Mouse (Mus musculus) ES-Bruce4 (cell line): Measurements from ENCODE around the gene Ankrd28. TPM values are rescaled to one million over a fixed set of nuclear protein-coding genes. Genes with fewer than 3 reads are reported as not detected.
A peak's percentile ranks its signal among the peaks of the same experiment; 100 is the strongest.
"Not testable (repeated sequence)": the region's sequence is repeated elsewhere in the genome, so short reads cannot be mapped to it uniquely, and the experiment has no call there.

Experiments used
- H3K27ac ChIP-seq: 2 replicates; pipeline ENCODE4 v1.5.1; 2012; ENCODE audit warnings: low read length, inconsistent platforms; ENCODE audit not compliant: insufficient read depth
- H3K27me3 ChIP-seq: 2 replicates; pipeline ENCODE4 v1.6.1; 2012; ENCODE audit warnings: mild to moderate bottlenecking, low read length, inconsistent platforms; ENCODE audit not compliant: control insufficient read depth, poor library complexity, insufficient read depth, severe bottlenecking
- H3K36me3 ChIP-seq: 2 replicates; pipeline ENCODE4 v1.6.1; 2012; ENCODE audit warnings: inconsistent platforms, mild to moderate bottlenecking, low read length, moderate library complexity; ENCODE audit not compliant: control insufficient read depth, poor library complexity, insufficient read depth, severe bottlenecking
- H3K4me1 ChIP-seq: one replicate; pipeline ENCODE4 v1.8.1; 2011; ENCODE audit warnings: low read length; ENCODE audit not compliant: control insufficient read depth, insufficient read depth
- H3K4me3 ChIP-seq: 2 replicates; pipeline ENCODE4 v1.5.1; 2011; ENCODE audit warnings: low read depth, mild to moderate bottlenecking, low read length
- H3K9ac ChIP-seq: 2 replicates; pipeline ENCODE4 v1.6.1; 2012; ENCODE audit warnings: low read depth, mild to moderate bottlenecking, inconsistent platforms; ENCODE audit not compliant: poor library complexity, severe bottlenecking
- H3K9me3 ChIP-seq: replicated peaks from 2 replicates; pipeline ENCODE4 v1.6.1; 2012; ENCODE audit warnings: mild to moderate bottlenecking, low read length, inconsistent platforms; ENCODE audit not compliant: control insufficient read depth, poor library complexity, insufficient read depth, severe bottlenecking
- CTCF ChIP-seq: IDR thresholded peaks from one replicate; pipeline ENCODE4 v1.8.1; 2011; ENCODE audit warnings: low read depth, low read length
- EP300 ChIP-seq: IDR thresholded peaks from 2 replicates; pipeline ENCODE4 v1.6.1; 2011; ENCODE audit warnings: low read depth, low read length; ENCODE audit not compliant: insufficient read depth
- POLR2A ChIP-seq: IDR thresholded peaks from one replicate; pipeline ENCODE4 v1.8.1; 2011; ENCODE audit warnings: low read length; ENCODE audit not compliant: insufficient read depth
- polyA plus RNA-seq: library from polyadenylated mRNA; stranded (reverse); fragments of >200 nt; gene quantifications from 2 replicates; pipeline ENCODE4 v1.2.4, GENCODE M21; 2011; ENCODE audit warnings: low read depth; ENCODE audit not compliant: missing spikeins, insufficient read depth, insufficient read length

Gene Ankrd28
- 83.6 and 104 TPM in 2 replicates for polyA plus RNA-seq

DNA sequence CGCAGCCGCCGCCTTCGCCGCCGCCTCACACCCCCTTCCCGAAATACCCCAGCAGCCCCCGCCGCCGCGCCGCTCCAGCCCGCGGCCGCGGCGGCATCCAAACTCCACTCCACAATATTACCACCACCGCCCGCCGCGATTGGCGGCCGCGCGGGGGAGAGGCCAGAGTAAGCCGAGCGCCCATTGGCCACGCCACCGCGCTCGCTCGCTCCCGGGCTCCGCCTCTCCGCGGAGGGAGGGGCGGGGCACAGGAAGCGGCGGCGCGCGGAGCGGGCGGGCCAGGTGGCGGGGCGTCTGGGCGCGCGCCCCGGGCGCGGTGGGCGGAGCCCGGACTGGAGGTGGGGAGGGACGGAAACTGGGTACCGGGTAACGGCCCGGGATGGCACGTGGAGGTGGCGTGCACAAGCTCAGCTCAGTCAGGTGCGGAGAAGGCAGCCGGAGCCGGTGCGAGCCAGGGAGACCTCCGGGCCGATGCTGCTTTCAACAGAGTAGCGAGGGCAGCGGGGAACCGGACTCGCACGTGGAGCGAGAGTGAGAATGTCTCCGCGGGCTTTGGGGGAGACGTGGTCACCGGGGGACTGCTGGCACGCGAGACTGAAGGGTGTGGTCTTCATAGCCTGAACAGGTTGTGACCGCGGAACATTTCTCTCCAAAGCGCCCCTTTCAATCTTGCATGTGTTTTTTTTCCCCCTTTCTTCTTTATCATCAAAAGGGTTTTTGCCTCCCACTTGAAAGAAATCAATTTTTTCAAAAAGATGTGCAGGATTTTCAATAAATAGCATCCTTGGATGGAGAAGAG, at the start of gene Ankrd28:
Gene Ankrd28 (minus strand): TSS at position 81 of the 799 bp plus-strand sequence.
- peak within 1 kb of the TSS; percentile 90 for H3K9ac ChIP-seq
- H3K4me1 ChIP-seq = peaks cover 4% of the 10 kb centered on the region
- H3K4me3 ChIP-seq = peak within 1 kb of the TSS; percentile 96
- peak within 1 kb of the TSS; percentile 78 for H3K27ac ChIP-seq
- no peaks in the 10 kb centered on the region for H3K27me3 ChIP-seq
- H3K9me3 ChIP-seq = no peaks in the 10 kb centered on the region
- TF ChIP-seq POLR2A (peak; percentile 39), EP300 (0 out of 2 replicates have a peak, but pooled peaks have one; percentile 25), CTCF (no peak)
- no peaks in the 10 kb centered on the region for H3K36me3 ChIP-seq

DNA sequence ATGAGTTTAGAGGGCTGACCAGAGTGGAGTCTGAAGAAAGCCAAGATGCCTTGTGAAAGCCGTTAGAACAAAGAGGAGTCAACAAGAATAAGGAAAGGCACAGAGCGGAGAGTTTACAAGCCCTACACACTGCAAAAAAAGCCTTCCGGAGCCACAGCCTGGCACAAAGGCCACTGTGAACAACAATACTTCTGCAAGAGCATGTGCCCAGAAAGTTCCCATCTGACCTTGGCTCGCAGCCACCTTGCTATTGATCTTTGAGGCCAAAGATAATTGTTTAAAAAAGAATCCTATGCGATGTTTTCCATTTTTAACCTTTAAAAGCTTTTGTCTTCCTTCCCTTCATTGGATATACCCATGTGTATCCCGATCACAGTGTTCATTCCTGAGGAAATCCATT, 49.0 kb upstream of the Ankrd28 start:
- Histone ChIP-seq H3K27ac (no peak overlapping the region), H3K4me1 (no peaks in the 10 kb centered on the region), H3K4me3 (no peak overlapping the region), H3K36me3 (no peaks in the 10 kb centered on the region), H3K9me3 (peaks cover 6% of the 10 kb centered on the region; the same call in 1 of the 2 replicates), H3K9ac (no peak overlapping the region), H3K27me3 (no peaks in the 10 kb centered on the region; the same call in 1 of the 2 replicates)
- TF ChIP-seq CTCF (no peak), EP300 (no peak), POLR2A (no peak)

DNA sequence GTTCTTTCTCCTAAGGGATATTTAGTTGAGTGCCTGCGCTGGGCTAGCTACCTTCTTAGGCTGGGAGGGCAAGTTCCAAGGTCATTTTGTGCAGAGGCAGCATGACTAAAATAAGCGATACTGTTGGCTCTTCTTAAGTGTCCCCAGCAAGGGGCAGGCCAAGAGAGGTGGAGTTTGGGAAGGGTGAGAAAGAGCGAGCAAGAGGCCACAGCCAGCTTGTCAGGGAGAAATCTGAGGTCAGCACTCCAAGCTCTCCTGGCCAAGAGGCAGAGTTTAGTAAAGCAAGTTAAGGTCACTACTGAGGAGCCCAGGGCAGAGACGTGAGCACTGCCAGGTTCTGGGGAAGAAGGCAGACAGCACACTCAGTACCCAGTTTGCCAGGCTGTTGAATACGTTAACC, 41.7 kb upstream of the Ankrd28 start:
- Histone ChIP-seq H3K9me3 (peaks cover 2% of the 10 kb centered on the region; the same call in 1 of the 2 replicates), H3K36me3 (no peaks in the 10 kb centered on the region), H3K4me3 (no peak overlapping the region), H3K27me3 (no peaks in the 10 kb centered on the region), H3K9ac (no peak overlapping the region), H3K4me1 (no peaks in the 10 kb centered on the region), H3K27ac (no peak overlapping the region)
- TF ChIP-seq CTCF = no peak
- TF ChIP-seq POLR2A = no peak
- TF ChIP-seq EP300 = no peak

DNA sequence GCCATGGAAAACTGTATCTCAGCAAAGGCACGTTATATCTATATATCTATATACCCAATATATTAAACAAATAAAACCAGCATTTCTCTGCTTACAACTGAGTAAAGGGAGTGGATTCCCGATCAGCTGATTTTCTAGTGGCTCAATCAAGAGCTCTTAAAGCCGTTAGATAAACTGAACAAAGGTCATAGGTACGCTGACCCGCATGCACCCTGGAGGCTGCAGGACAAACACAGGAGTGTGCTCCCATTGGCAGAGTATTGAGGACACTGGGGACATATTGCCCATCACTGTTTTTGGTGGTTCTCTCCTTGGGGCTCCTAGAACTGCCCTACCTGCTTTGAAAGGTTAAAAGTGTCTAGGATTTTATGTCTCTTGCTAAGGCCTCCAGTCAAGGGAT, 40.0 kb upstream of the Ankrd28 start:
- H3K9me3 ChIP-seq = peaks cover 13% of the 10 kb centered on the region
- no peak overlapping the region for H3K4me3 ChIP-seq
- H3K27me3 ChIP-seq = no peaks in the 10 kb centered on the region
- H3K36me3 ChIP-seq = no peaks in the 10 kb centered on the region
- H3K9ac ChIP-seq = no peak overlapping the region
- no peak overlapping the region for H3K27ac ChIP-seq
- TF ChIP-seq POLR2A (no peak), CTCF (no peak), EP300 (no peak)
- no peaks in the 10 kb centered on the region for H3K4me1 ChIP-seq

DNA sequence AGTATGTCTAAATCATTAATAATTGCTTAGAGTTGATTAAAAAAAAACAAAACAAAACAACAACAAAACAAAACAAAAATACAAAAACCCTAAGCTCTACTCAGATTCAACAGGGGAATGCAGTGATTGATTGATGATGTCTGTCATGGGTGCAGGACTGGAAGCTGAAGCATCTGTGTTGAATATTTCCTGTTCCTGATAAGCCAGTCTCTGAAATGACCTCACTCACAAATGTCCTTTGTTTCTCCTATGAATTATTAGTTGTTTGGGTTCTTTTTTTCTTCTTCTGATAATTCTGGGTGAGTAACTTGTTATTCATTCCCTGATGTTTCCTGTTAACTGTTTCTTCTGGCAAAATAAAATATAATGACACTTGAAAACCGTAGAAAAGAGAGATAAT, 38.1 kb upstream of the Ankrd28 start:
- H3K27me3 ChIP-seq = no peaks in the 10 kb centered on the region
- no peak overlapping the region for H3K27ac ChIP-seq
- no peak overlapping the region for H3K4me3 ChIP-seq
- no peaks in the 10 kb centered on the region for H3K36me3 ChIP-seq
- TF ChIP-seq CTCF (no peak), EP300 (no peak), POLR2A (no peak)
- H3K4me1 ChIP-seq = no peaks in the 10 kb centered on the region
- H3K9me3 ChIP-seq = peaks cover 21% of the 10 kb centered on the region
- H3K9ac ChIP-seq = no peak overlapping the region

DNA sequence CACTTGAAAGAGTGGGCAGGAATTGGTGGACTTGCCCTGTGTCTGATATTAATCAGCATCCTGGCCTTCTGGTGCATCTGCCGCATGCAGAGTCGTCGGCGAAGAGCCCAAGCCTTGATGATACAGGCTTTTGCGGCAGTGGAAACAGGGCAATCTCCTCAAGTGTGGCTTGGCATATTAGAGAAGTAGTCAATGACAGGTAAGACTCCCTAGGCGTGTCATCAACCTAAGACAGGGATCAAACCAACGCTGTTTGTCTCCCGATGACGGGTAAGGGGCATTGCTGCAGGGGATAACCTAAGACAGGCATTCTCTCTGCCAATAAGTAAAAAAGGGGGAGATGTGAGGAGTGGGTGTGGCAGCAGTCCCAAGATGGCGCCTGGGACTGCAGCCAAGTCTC, 35.9 kb upstream of the Ankrd28 start:
- H3K4me3 ChIP-seq, H3K36me3 ChIP-seq, H3K27me3 ChIP-seq, H3K27ac ChIP-seq, H3K9ac ChIP-seq, H3K4me1 ChIP-seq: not testable (repeated sequence)
- H3K9me3 ChIP-seq = peaks cover 34% of the 10 kb centered on the region
